Mouse (Mus musculus) stomach, postnatal 0 days (tissue): ENCODE measurements at regions not wholly inside any gene's neighbourhood (a gene's known extent, or its start where the extent isn't known, plus 50 kb on each side); places are given as distances from the start of the nearest gene placed in this dataset.

ENCODE experiments used
- ATAC-seq: fragments of 200-750 bp; cut with Nextera tagmentation; 2 replicates; pipeline ENCODE4 v1.8.0; 2017; ENCODE audit not compliant: low FRiP score, low TSS enrichment
- DNase-seq: peaks from one replicate; pipeline ENCODE4 v3.0.0-alpha.2; 2016; ENCODE audit warnings: low spot score
- H3K27ac ChIP-seq: fragments of 300-500 bp; sonication (generic); replicated peaks from 2 replicates; pipeline ENCODE4 v1.5.1; 2014; ENCODE audit warnings: mild to moderate bottlenecking, control low read depth
- H3K27me3 ChIP-seq: fragments of 300-500 bp; sonication (generic); 2 replicates; pipeline ENCODE4 v1.6.1; 2014; ENCODE audit warnings: low read length; ENCODE audit not compliant: control insufficient read depth, insufficient read depth
- H3K36me3 ChIP-seq: fragments of 300-500 bp; sonication (generic); 2 replicates; pipeline ENCODE4 v1.6.1; 2014; ENCODE audit warnings: low read length, mixed read lengths; ENCODE audit not compliant: control insufficient read depth, insufficient read depth
- H3K4me1 ChIP-seq: fragments of 300-500 bp; sonication (generic); replicated peaks from 2 replicates; pipeline ENCODE4 v1.6.1; 2014; ENCODE audit warnings: antibody characterized with exemption; ENCODE audit not compliant: control insufficient read depth, insufficient read depth
- H3K4me2 ChIP-seq: fragments of 300-500 bp; sonication (generic); replicated peaks from 2 replicates; pipeline ENCODE4 v1.6.1; 2014; ENCODE audit warnings: low read depth, mild to moderate bottlenecking, control low read depth, moderate library complexity
- H3K4me3 ChIP-seq: fragments of 300-500 bp; sonication (generic); 2 replicates; pipeline ENCODE4 v1.5.1; 2014; ENCODE audit warnings: low read depth, low read length, control low read depth
- H3K9ac ChIP-seq: fragments of 300-500 bp; sonication (generic); 2 replicates; pipeline ENCODE4 v1.6.1; 2014; ENCODE audit warnings: mild to moderate bottlenecking, low read length, control low read depth, mixed read lengths
- H3K9me3 ChIP-seq: fragments of 300-500 bp; sonication (generic); 2 replicates; pipeline ENCODE4 v1.6.1; 2016; ENCODE audit warnings: low read length; ENCODE audit not compliant: control insufficient read depth
- CTCF ChIP-seq: IDR thresholded peaks from 2 replicates; pipeline ENCODE4 v1.5.1; 2016; ENCODE audit warnings: antibody characterized with exemption, low read depth, mild to moderate bottlenecking, moderate library complexity
- EP300 ChIP-seq: optimal IDR thresholded peaks from 2 replicates; pipeline ENCODE3; 2016; ENCODE audit warnings: antibody characterized with exemption
- WGBS: fragments of 180-500 bp; shearing (Covaris S2); extraction: QIAGEN DNeasy Blood & Tissue Kit; methylation state at CpG from one replicate; pipeline ENCODE4 v1.1.7; 2014; 5-methylcytosine and 5-hydroxymethylcytosine counted together

- no peaks in the 10 kb centered on the region for H3K36me3 ChIP-seq
- no peak overlapping the region for H3K4me2 ChIP-seq
- TF ChIP-seq CTCF, result no peak
- no peak for TF ChIP-seq EP300
- no peak overlapping the region for H3K9ac ChIP-seq
- no peaks in the 10 kb centered on the region for H3K27me3 ChIP-seq
- H3K27ac ChIP-seq, result no peak overlapping the region
- H3K9me3 ChIP-seq, result no peaks in the 10 kb centered on the region
- DNase-seq, result no peak
- H3K4me1 ChIP-seq, result no peaks in the 10 kb centered on the region; the same call in 1 of the 2 replicates
- 45% methylated on average over 4 of the region's 4 CpGs for WGBS
- no peak overlapping the region for H3K4me3 ChIP-seq
- no peak for ATAC-seq
Measured at GRCm38 (mm10) chr13:91366540-91366939, 93.5 kb upstream of the Ssbp2 start.

GRCm38 (mm10) chr13:91367896-91368556 lies 92.1 kb upstream of the Ssbp2 start:
- Histone ChIP-seq H3K36me3 (no peaks in the 10 kb centered on the region), H3K27ac (no peak overlapping the region), H3K9ac (no peak overlapping the region), H3K4me2 (no peak overlapping the region), H3K4me3 (no peak overlapping the region), H3K9me3 (no peaks in the 10 kb centered on the region), H3K27me3 (no peaks in the 10 kb centered on the region), H3K4me1 (peaks cover 5% of the 10 kb centered on the region)
- 55% methylated on average over 7 of the region's 7 CpGs for WGBS
- ATAC-seq, result no peak
- no peak for DNase-seq
- TF ChIP-seq CTCF (no peak; the same call in 1 of the 2 replicates), EP300 (no peak)

GRCm38 (mm10) chr13:91368664-91369063 lies 91.4 kb upstream of the Ssbp2 start:
- no peak overlapping the region for H3K9ac ChIP-seq
- H3K27ac ChIP-seq, result no peak overlapping the region
- no peak overlapping the region for H3K4me3 ChIP-seq
- no peaks in the 10 kb centered on the region for H3K36me3 ChIP-seq
- DNase-seq (no peak), ATAC-seq (no peak)
- TF ChIP-seq EP300 (no peak), CTCF (no peak)
- no peaks in the 10 kb centered on the region for H3K27me3 ChIP-seq
- H3K9me3 ChIP-seq, result no peaks in the 10 kb centered on the region
- H3K4me1 ChIP-seq, result peaks cover 5% of the 10 kb centered on the region
- WGBS, result 52% methylated on average over 7 of the region's 7 CpGs
- no peak overlapping the region for H3K4me2 ChIP-seq

GRCm38 (mm10) chr13:91370021-91370420 lies 90.1 kb upstream of the Ssbp2 start:
- Histone ChIP-seq H3K4me2 (peak overlapping the region; percentile 85), H3K4me3 (peak overlapping the region; percentile 42; the same call in 1 of the 2 replicates), H3K9me3 (no peaks in the 10 kb centered on the region), H3K27ac (peak overlapping the region; percentile 99), H3K4me1 (peaks cover 5% of the 10 kb centered on the region), H3K27me3 (no peaks in the 10 kb centered on the region), H3K36me3 (no peaks in the 10 kb centered on the region), H3K9ac (peak overlapping the region; percentile 74; the same call in 1 of the 2 replicates)
- DNase-seq (no peak), ATAC-seq (no peak)
- 40% methylated on average over 3 of the region's 3 CpGs for WGBS
- TF ChIP-seq CTCF (0 out of 2 replicates have a peak, but pooled peaks have one; percentile 0), EP300 (no peak)

GRCm38 (mm10) chr13:91370441-91370840 lies 89.6 kb upstream of the Ssbp2 start:
- Histone ChIP-seq H3K4me1 (peaks cover 5% of the 10 kb centered on the region), H3K27ac (peak overlapping the region; percentile 99), H3K4me2 (peak overlapping the region; percentile 85), H3K27me3 (no peaks in the 10 kb centered on the region), H3K9ac (peak overlapping the region; percentile 74), H3K36me3 (no peaks in the 10 kb centered on the region), H3K9me3 (no peaks in the 10 kb centered on the region), H3K4me3 (peak overlapping the region; percentile 42)
- peak; percentile 48 for DNase-seq
- ATAC-seq, result peak; percentile 58
- TF ChIP-seq CTCF, result 0 out of 2 replicates have a peak, but pooled peaks have one; percentile 0
- no peak for TF ChIP-seq EP300
- 2% methylated on average over 11 of the region's 11 CpGs for WGBS

GRCm38 (mm10) chr13:91370886-91371595 lies 89.0 kb upstream of the Ssbp2 start:
- peak; percentile 96 for DNase-seq
- H3K9me3 ChIP-seq, result no peaks in the 10 kb centered on the region
- peak overlapping the region; percentile 99 for H3K27ac ChIP-seq
- 0% methylated on average over 28 of the region's 28 CpGs for WGBS
- H3K4me2 ChIP-seq, result peak overlapping the region; percentile 85
- H3K9ac ChIP-seq, result peak overlapping the region; percentile 74
- H3K4me1 ChIP-seq, result peaks cover 5% of the 10 kb centered on the region; the same call in 1 of the 2 replicates
- TF ChIP-seq CTCF, result no peak
- TF ChIP-seq EP300, result peak; percentile 95
- H3K4me3 ChIP-seq, result peak overlapping the region; percentile 42
- no peaks in the 10 kb centered on the region for H3K27me3 ChIP-seq
- ATAC-seq, result peak; percentile 97
- no peaks in the 10 kb centered on the region for H3K36me3 ChIP-seq
